Mouse (Mus musculus) lung, adult 2 months (tissue): ENCODE measurements around the gene Foxn3. TPM values are rescaled to one million over a fixed set of nuclear protein-coding genes. Genes with fewer than 3 reads are reported as not detected.

Source experiments
- DNase-seq: peaks from one replicate; pipeline ENCODE4 v3.0.0; 2022
- H3K4me1 ChIP-seq: fragments of 200-500 bp; 2 replicates; pipeline ENCODE4 v1.6.1; 2011; ENCODE audit warnings: low read length; ENCODE audit not compliant: control insufficient read depth, insufficient read depth
- H3K4me3 ChIP-seq: fragments of 200-500 bp; replicated peaks from 2 replicates; pipeline ENCODE3; 2011; ENCODE audit warnings: low read depth, mild to moderate bottlenecking, control low read depth, low read length; ENCODE audit errors: extremely low read depth
- CTCF ChIP-seq: fragments of 200-500 bp; IDR thresholded peaks from 2 replicates; pipeline ENCODE4 v1.5.1; 2011; ENCODE audit warnings: mild to moderate bottlenecking, low read length, control low read depth; ENCODE audit not compliant: insufficient read depth
- POLR2A ChIP-seq: fragments of 200-500 bp; IDR thresholded peaks from 2 replicates; pipeline ENCODE4 v1.6.1; 2011; ENCODE audit warnings: low read depth, mild to moderate bottlenecking, control low read depth, low read length, borderline replicate concordance; ENCODE audit errors: extremely low read depth
- WGBS: fragments of 180-500 bp; shearing (Covaris S2); methylation state at CpG from one replicate; pipeline ENCODE4 v1.1.7; 2018; 5-methylcytosine and 5-hydroxymethylcytosine counted together
- polyA plus RNA-seq: library from polyadenylated mRNA; depleted of rRNA; stranded (reverse); fragments of >200 nt; gene quantifications from 2 replicates; pipeline ENCODE4 v1.2.3, GENCODE M21; 2012

Gene Foxn3
- polyA plus RNA-seq, 1 experiment, result 48.2 TPM

DNA sequence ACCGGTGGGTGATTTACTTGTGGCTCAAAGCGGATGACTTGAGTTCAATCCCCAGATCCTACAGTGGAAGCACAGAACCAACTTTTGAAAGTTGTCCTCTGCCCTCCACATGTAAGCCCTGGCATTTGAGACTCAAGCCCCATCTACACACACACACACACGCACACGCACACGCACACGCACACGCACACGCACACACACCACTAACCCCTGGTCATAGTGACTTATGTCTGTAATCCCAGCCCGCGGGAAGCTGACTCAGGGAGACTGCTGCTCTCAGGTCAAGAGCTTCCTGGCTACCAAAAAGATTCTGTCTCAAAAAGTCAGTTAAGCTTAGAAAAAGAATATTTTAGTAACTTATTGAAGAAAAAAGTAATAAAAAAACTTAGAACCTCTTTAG is 13.6 kb downstream of the Foxn3 start:
- TF ChIP-seq CTCF (no peak), POLR2A (no peak)
- Histone ChIP-seq H3K4me1 (peaks cover 4% of the 10 kb centered on the region; the same call in 1 of the 2 replicates), H3K4me3 (no peak overlapping the region)
- WGBS, result 96% methylated on average over 10 of the region's 10 CpGs
- DNase-seq, result no peak

DNA sequence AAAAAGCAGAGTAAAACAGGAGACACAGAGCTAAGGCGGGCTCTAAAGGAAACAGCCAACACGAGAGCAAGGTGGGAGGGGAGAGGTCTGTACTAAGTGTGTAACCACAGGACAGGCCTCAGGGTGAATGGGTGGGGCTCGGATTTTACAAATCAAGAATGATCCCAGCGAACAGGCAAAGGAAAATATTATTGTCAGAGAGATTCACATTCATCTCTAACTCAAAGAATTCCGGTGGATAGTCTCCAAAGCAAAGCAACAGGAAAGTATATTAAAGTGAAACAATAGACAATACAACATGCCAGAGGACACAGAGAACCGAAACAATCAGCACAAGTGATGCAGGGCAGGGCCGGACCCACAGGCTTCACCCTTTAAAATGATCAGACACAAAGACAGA is 15.0 kb downstream of the Foxn3 start:
- H3K4me1 ChIP-seq, result peaks cover 4% of the 10 kb centered on the region
- TF ChIP-seq CTCF, result no peak
- TF ChIP-seq POLR2A, result no peak
- DNase-seq, result no peak
- WGBS, result 45% methylated on average over 7 of the region's 7 CpGs
- no peak overlapping the region for H3K4me3 ChIP-seq

GRCm38 (mm10) chr12:99547295-99547694 is 16.1 kb downstream of the Foxn3 start:
- TF ChIP-seq POLR2A (no peak), CTCF (no peak)
- 91% methylated on average over 6 of the region's 6 CpGs for WGBS
- H3K4me3 ChIP-seq, result no peak overlapping the region
- H3K4me1 ChIP-seq, result peaks cover 4% of the 10 kb centered on the region
- no peak for DNase-seq

DNA sequence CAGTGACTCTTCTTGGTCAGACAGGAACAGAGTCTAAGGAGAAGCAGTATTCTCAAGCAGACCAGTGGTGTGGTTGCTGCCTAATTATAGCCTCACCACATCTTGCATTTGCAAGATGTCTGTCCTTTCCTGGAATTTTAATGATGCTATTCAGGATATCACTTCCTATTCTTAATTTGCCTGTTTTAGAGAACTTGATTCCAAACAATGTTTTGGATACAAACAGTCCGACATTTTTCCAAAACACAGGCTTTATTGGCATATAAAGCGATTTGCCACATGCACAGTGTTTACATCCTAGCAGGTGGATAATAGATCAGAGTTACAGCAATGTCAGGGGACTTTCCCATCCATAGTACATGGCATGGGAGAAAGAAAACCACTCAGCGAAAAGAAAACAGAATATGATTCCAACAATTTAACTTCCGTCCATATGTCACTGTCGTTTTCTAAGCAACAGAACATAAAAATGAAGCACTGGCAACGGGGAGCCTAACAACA is 18.1 kb downstream of the Foxn3 start:
- no peak for TF ChIP-seq POLR2A
- TF ChIP-seq CTCF, result no peak
- Histone ChIP-seq H3K4me3 (no peak overlapping the region), H3K4me1 (peaks cover 4% of the 10 kb centered on the region)

DNA sequence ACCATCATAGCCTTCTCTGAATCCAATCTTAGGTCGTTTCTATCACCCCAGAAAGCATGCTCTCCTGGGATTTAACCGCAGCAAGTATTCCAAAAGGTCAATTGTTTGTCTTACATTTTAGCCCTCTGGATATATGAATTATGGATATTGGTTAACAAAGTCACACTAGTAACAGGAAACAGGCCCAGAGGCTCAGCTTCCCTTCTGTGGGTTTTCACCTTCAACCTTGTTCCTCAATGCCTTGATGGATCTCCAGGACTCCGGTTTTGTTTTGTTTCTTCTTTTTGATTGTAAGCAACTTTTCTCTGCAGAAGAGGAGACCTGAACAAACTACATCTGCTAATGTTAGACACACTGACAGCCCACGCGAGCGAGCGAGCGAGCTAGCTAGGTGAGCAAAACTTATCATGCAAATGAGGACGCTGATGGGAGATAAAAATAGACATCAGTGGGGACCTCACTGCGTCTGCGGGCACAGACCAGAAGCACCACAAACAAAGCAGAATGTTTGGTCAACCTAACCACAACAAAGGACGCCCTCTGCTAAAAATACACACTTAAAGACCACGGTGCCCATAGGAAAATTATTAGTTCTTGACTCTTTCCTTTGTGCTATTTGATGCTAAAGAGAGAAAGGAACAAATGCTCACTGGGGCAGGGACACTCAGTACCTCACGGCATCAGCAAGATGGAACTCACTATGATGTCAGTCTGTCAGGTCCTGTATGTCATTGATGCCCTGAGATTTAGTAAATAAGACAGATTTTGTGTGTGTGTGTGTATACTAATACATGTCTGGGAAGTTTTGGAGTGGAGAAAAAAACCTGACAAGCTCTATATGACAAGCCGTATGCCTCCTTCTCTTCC is 18.9 kb downstream of the Foxn3 start:
- H3K4me3 ChIP-seq, result no peak overlapping the region
- 57% methylated on average over 15 of the region's 15 CpGs for WGBS
- TF ChIP-seq POLR2A (no peak), CTCF (no peak)
- peaks cover 4% of the 10 kb centered on the region for H3K4me1 ChIP-seq
- DNase-seq, result no peak

More for the DNA sequence above, 18.1 kb downstream of the Foxn3 start:
- 45% methylated on average over 6 of the region's 6 CpGs for WGBS
- no peak for DNase-seq

DNA sequence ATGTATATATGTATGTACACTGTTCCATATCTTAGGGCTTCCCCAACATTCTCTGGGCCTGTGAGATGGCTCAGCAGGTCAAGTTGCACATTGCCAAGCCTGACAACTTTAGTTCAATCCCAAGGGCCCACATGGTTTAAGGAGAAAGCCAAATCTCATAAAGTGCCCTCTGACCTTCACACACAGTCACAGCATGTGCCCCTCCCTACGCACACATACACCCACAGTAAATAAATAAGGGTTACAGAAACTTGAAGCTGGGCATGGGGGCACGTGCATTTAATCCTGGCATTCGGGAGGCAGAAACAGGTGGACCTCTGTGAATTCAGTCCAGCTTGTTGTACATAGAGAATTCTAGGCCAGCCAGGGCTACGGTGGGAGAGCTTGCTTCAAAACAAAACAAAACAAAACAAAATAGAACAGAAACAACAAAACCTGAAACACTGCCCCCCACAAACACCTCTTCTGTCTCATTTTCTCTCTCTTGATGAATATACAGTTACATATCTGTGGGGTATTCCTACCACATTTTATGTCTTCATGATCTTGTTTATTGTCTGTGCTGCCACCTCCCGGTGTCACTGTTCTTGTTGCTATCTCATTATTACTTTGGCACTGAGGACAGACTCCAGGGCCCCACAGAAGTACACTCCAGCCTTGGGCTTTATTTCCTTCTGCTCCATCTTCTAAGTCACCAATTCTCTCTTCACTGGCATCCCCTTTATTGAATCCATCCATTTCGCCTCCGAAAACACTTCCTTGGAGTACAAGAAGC is 19.8 kb downstream of the Foxn3 start:
- Histone ChIP-seq H3K4me1 (peaks cover 4% of the 10 kb centered on the region), H3K4me3 (no peak overlapping the region)
- TF ChIP-seq POLR2A (no peak), CTCF (no peak)
- 95% methylated on average over 7 of the region's 7 CpGs for WGBS
- no peak for DNase-seq

DNA sequence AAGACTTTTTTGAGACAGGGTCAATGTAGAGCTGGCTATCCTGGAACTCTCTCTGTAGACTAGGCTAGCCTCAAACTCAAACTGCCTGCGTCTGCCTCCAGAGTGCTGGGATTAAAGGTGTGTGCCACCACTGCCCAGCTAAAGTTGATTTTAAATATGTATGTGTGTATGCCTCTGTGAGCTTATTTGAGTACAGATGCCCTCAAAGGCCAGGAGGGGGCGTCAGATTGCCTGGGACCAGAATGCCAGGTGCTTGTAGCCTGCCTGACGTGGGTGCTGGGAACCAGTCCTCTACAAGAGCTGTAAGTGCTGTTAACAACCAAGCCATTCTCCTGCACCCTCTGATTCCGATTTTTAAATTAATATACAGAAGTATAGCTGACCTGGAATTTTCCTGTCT is 23.2 kb downstream of the Foxn3 start:
- TF ChIP-seq CTCF (no peak), POLR2A (no peak)
- 94% methylated on average over 4 of the region's 4 CpGs for WGBS
- DNase-seq, result no peak
- peaks cover 2% of the 10 kb centered on the region; the same call in 1 of the 2 replicates for H3K4me1 ChIP-seq
- H3K4me3 ChIP-seq, result no peak overlapping the region

GRCm38 (mm10) chr12:99537316-99537715 is 26.1 kb downstream of the Foxn3 start:
- WGBS, result 96% methylated on average over 6 of the region's 6 CpGs
- Histone ChIP-seq H3K4me1 (no peaks in the 10 kb centered on the region), H3K4me3 (no peak overlapping the region)
- DNase-seq, result no peak
- TF ChIP-seq POLR2A (no peak), CTCF (no peak)

DNA sequence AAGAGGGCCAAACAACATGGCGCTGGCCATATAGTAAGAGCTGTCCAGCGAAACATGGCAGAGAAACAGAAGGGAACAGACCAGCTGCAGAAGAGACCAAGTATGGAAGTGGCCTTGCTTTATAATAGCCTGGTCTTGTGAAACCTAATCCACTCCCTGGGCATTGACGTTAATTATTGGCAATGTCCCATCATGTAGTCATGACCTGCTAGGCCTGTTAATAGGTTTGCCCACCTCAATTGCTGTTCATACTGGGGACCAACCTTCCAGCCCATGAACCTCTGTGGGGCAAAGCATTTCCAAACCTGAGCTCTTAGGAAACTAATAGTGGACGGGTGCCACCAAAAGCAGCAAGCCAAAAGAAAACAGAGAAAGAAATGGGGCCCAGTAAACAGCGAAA is 27.0 kb downstream of the Foxn3 start:
- no peaks in the 10 kb centered on the region for H3K4me1 ChIP-seq
- DNase-seq, result no peak
- WGBS, result 91% methylated on average over 5 of the region's 5 CpGs
- TF ChIP-seq POLR2A, result no peak
- no peak for TF ChIP-seq CTCF
- no peak overlapping the region for H3K4me3 ChIP-seq

DNA sequence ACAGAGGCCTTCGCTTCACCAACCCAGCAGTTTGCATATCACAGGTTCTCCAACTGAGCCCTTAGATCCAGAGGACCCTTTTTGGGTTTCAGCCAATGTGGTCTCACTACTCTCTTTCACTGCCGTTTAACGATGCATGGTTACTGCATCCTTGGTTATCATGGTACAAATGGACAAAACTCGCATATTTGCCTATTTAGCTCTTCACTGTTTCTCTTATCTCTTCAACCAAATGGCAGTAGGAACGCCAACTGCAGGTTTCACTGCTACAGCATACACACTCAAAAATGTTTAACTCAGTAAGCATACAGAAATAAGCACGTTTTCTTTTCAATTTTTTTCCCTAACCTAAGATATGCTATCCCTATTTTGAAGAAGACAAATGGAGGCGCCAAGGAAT is 31.0 kb downstream of the Foxn3 start:
- H3K4me3 ChIP-seq, result no peak overlapping the region
- peaks cover 3% of the 10 kb centered on the region; the same call in 1 of the 2 replicates for H3K4me1 ChIP-seq
- no peak for DNase-seq
- TF ChIP-seq POLR2A (no peak), CTCF (no peak)
- 92% methylated on average over 7 of the region's 7 CpGs for WGBS
